Mouse (Mus musculus): ENCODE data around the gene C2cd4d. TPM values are rescaled to one million over a fixed set of nuclear protein-coding genes. Genes with fewer than 3 reads are reported as not detected.
A peak's percentile ranks its signal among the peaks of the same experiment; 100 is the strongest.

The C2cd4d gene
- 2.4 and 2.5 TPM in 2 replicates for polyA plus RNA-seq (2016; fragmentation: Nextera tagmentation; extraction: Ambion mirVana)

GRCm38 (mm10) chr3:94362138-94362537, at the start of gene C2cd4d:
C2cd4d (plus strand) TSS chr3:94362438.
- no peaks in the 10 kb centered on the region for H3K36me3 ChIP-seq
- WGBS: 31% methylated on average over 7 of the region's 7 CpGs
- H3K4me2 ChIP-seq (replicated peaks): peak within 1 kb of the TSS; percentile 94
- H3K9ac ChIP-seq: peak within 1 kb of the TSS; percentile 84
- no peaks in the 10 kb centered on the region for H3K9me3 ChIP-seq (replicated peaks)
- peaks cover 18% of the 10 kb centered on the region for H3K4me1 ChIP-seq
- peak within 1 kb of the TSS; percentile 44; the same call in 1 of the 2 replicates for H3K27ac ChIP-seq
- ATAC-seq (ENCODE audit: low FRiP score): no peak
- peaks cover 49% of the 10 kb centered on the region for H3K27me3 ChIP-seq
- peak within 1 kb of the TSS; percentile 57 for H3K4me3 ChIP-seq

GRCm38 (mm10) chr3:94328681-94329080, 33.6 kb upstream of the C2cd4d start:
- Histone ChIP-seq H3K4me2 (replicated peaks) (no peak overlapping the region), H3K27ac (no peak overlapping the region), H3K9ac (no peak overlapping the region), H3K4me3 (no peak overlapping the region), H3K36me3 (0 out of 2 replicates have a peak, but pooled peaks cover 6% of the 10 kb centered on the region), H3K4me1 (no peaks in the 10 kb centered on the region), H3K9me3 (replicated peaks) (no peaks in the 10 kb centered on the region), H3K27me3 (no peaks in the 10 kb centered on the region)
- ATAC-seq (ENCODE audit: low FRiP score): no peak
- WGBS: 63% methylated on average over 3 of the region's 3 CpGs

GRCm38 (mm10) chr3:94334442-94334841, 27.8 kb upstream of the C2cd4d start:
- no peaks in the 10 kb centered on the region for H3K27me3 ChIP-seq

GRCm38 (mm10) chr3:94338522-94338921, 23.7 kb upstream of the C2cd4d start:
- no peaks in the 10 kb centered on the region for H3K9me3 ChIP-seq (replicated peaks)
- no peaks in the 10 kb centered on the region for H3K36me3 ChIP-seq
- WGBS: 85% methylated on average over 3 of the region's 3 CpGs
- H3K27me3 ChIP-seq: no peaks in the 10 kb centered on the region
- H3K4me1 ChIP-seq: no peaks in the 10 kb centered on the region
- H3K9ac ChIP-seq: no peak overlapping the region
- no peak for ATAC-seq (ENCODE audit: low FRiP score)
- H3K27ac ChIP-seq: no peak overlapping the region
- H3K4me2 ChIP-seq (replicated peaks): no peak overlapping the region
- H3K4me3 ChIP-seq: no peak overlapping the region

More at GRCm38 (mm10) chr3:94334442-94334841, 27.8 kb upstream of the C2cd4d start:
- Histone ChIP-seq H3K36me3 (0 out of 2 replicates have a peak, but pooled peaks cover 6% of the 10 kb centered on the region), H3K4me2 (replicated peaks) (no peak overlapping the region), H3K4me3 (no peak overlapping the region), H3K4me1 (no peaks in the 10 kb centered on the region), H3K27ac (no peak overlapping the region), H3K9me3 (replicated peaks) (no peaks in the 10 kb centered on the region), H3K9ac (no peak overlapping the region)
- ATAC-seq (ENCODE audit: low FRiP score): no peak
- WGBS: 90% methylated on average over 4 of the region's 4 CpGs

- ATAC-seq (ENCODE audit: low FRiP score): no peak
- no peaks in the 10 kb centered on the region for H3K4me1 ChIP-seq
- no peaks in the 10 kb centered on the region for H3K36me3 ChIP-seq
- H3K9me3 ChIP-seq (replicated peaks): no peaks in the 10 kb centered on the region
- no peak within 1 kb of the TSS for H3K9ac ChIP-seq
- H3K27me3 ChIP-seq: no peaks in the 10 kb centered on the region
- no peak within 1 kb of the TSS for H3K4me2 ChIP-seq (replicated peaks)
- no peak within 1 kb of the TSS for H3K27ac ChIP-seq
- WGBS: 61% methylated on average over 3 of the region's 3 CpGs
- H3K4me3 ChIP-seq: no peak within 1 kb of the TSS
Observed at GRCm38 (mm10) chr3:94341959-94342422, 20.2 kb upstream of the C2cd4d start, which contains the start of gene Them5. Them5 (plus strand) TSS chr3:94342099.

GRCm38 (mm10) chr3:94342552-94342951, 19.7 kb upstream of the C2cd4d start:
- Histone ChIP-seq H3K9ac (no peak overlapping the region), H3K9me3 (replicated peaks) (no peaks in the 10 kb centered on the region)
- 68% methylated on average over 1 of the region's 1 CpGs for WGBS

GRCm38 (mm10) chr3:94344182-94344581, 18.1 kb upstream of the C2cd4d start:
- H3K27ac ChIP-seq: no peak overlapping the region
- no peak overlapping the region for H3K4me2 ChIP-seq (replicated peaks)
- H3K27me3 ChIP-seq: no peaks in the 10 kb centered on the region
- no peaks in the 10 kb centered on the region for H3K9me3 ChIP-seq (replicated peaks)
- H3K9ac ChIP-seq: no peak overlapping the region
- no peak for ATAC-seq (ENCODE audit: low FRiP score)
- no peaks in the 10 kb centered on the region for H3K4me1 ChIP-seq
- no peak overlapping the region for H3K4me3 ChIP-seq
- H3K36me3 ChIP-seq: no peaks in the 10 kb centered on the region
- WGBS: 89% methylated on average over 2 of the region's 2 CpGs

More at GRCm38 (mm10) chr3:94342552-94342951, 19.7 kb upstream of the C2cd4d start:
- Histone ChIP-seq H3K4me1 (no peaks in the 10 kb centered on the region), H3K4me3 (no peak overlapping the region), H3K27ac (no peak overlapping the region), H3K27me3 (no peaks in the 10 kb centered on the region), H3K36me3 (no peaks in the 10 kb centered on the region), H3K4me2 (replicated peaks) (no peak overlapping the region)
- no peak for ATAC-seq (ENCODE audit: low FRiP score)

DNA sequence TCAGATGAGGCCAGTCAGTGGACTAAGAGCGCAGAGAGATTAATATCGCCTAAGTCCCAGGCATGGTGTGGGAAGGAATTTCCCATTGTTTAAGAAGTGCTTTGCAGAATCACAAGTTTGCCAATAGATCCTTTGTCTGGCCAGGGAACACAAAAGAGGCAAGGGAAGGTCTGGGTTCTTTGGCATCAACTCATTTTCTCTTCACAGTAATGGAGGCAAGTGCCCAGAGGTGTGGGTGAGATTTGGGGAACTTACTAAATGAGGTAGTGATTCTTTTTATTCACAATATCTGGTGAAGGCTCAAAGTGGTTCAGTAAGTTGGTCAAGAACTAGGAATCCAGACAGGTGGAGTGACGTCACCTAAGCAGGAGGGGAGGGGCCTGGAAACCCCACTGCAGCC, 17.3 kb upstream of the C2cd4d start:
- no peak overlapping the region for H3K4me2 ChIP-seq (replicated peaks)
- WGBS: 71% methylated on average over 3 of the region's 3 CpGs
- ATAC-seq (ENCODE audit: low FRiP score): no peak
- H3K27me3 ChIP-seq: no peaks in the 10 kb centered on the region
- H3K9ac ChIP-seq: no peak overlapping the region
- H3K36me3 ChIP-seq: no peaks in the 10 kb centered on the region
- no peak overlapping the region for H3K27ac ChIP-seq
- no peak overlapping the region for H3K4me3 ChIP-seq
- H3K4me1 ChIP-seq: no peaks in the 10 kb centered on the region
- no peaks in the 10 kb centered on the region for H3K9me3 ChIP-seq (replicated peaks)

GRCm38 (mm10) chr3:94348146-94348545, 14.1 kb upstream of the C2cd4d start:
- H3K4me3 ChIP-seq: no peak overlapping the region
- no peaks in the 10 kb centered on the region for H3K4me1 ChIP-seq
- WGBS: 70% methylated on average over 2 of the region's 2 CpGs
- no peak overlapping the region for H3K9ac ChIP-seq
- ATAC-seq (ENCODE audit: low FRiP score): no peak
- H3K9me3 ChIP-seq (replicated peaks): no peaks in the 10 kb centered on the region; the same call in 1 of the 2 replicates
- H3K27me3 ChIP-seq: no peaks in the 10 kb centered on the region
- no peaks in the 10 kb centered on the region for H3K36me3 ChIP-seq
- no peak overlapping the region for H3K27ac ChIP-seq
- H3K4me2 ChIP-seq (replicated peaks): no peak overlapping the region

GRCm38 (mm10) chr3:94360812-94361211, 1.4 kb upstream of the C2cd4d start:
- Histone ChIP-seq H3K9ac (no peak overlapping the region), H3K4me2 (replicated peaks) (no peak overlapping the region), H3K27ac (no peak overlapping the region), H3K9me3 (replicated peaks) (no peaks in the 10 kb centered on the region), H3K27me3 (peaks cover 41% of the 10 kb centered on the region), H3K4me3 (no peak overlapping the region), H3K4me1 (peaks cover 18% of the 10 kb centered on the region), H3K36me3 (no peaks in the 10 kb centered on the region)
- WGBS: 5% methylated on average over 1 of the region's 1 CpGs
- no peak for ATAC-seq (ENCODE audit: low FRiP score)

DNA sequence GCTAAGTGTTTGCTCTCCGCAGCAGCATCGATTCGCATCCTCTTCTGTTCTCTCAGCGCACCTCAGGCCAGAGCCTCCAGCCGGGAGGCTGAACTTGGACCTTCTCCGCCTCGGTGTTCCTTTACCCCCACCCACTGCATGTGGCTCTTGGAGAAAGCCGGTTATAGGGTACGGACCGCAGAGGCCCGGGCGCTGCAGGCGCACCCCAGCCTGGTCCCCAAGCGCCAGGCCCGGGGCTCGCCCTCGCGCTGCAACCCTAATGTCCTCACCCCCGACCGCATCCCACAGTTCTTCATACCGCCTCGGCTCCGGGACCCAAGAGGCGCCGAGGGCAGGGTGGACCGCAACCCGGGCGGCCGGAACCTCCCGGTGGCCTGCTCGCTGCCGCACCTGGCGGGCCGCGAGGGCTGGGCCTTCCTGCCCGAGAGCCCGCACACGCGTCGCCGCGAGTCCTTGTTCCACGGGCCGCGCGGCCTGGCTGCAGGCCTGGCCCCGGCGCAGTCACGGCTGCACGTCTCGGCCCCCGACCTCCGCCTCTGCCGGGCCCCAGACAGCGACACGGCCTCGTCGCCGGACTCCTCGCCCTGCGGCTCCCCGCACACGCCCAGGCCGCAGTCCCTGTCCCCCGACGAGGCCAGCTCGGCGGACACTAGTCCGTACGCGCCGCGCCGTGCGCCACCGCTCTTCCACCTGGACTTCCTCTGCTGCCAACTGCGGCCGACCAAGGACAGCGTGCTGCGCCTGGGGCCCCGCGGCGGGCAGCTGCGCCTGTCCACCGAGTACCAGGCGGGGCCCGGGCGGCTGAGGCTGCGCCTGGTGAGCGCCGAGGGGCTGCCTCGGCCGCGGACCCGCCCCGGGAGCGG, 1.3 kb downstream of the C2cd4d start:
- H3K9ac ChIP-seq: peak overlapping the region; percentile 84
- 6% methylated on average over 79 of the region's 97 CpGs for WGBS
- peaks cover 18% of the 10 kb centered on the region for H3K4me1 ChIP-seq
- peaks cover 49% of the 10 kb centered on the region for H3K27me3 ChIP-seq
- peak; percentile 75 for ATAC-seq (ENCODE audit: low FRiP score)
- H3K36me3 ChIP-seq: no peaks in the 10 kb centered on the region
- H3K4me2 ChIP-seq (replicated peaks): peak overlapping the region; percentile 94
- no peaks in the 10 kb centered on the region for H3K9me3 ChIP-seq (replicated peaks)
- peak overlapping the region; percentile 41 for H3K27ac ChIP-seq
- H3K4me3 ChIP-seq: peak overlapping the region; percentile 57

- Histone ChIP-seq H3K4me3 (peak overlapping the region; percentile 57), H3K36me3 (no peaks in the 10 kb centered on the region), H3K9me3 (replicated peaks) (no peaks in the 10 kb centered on the region), H3K4me1 (peaks cover 18% of the 10 kb centered on the region), H3K27me3 (peaks cover 49% of the 10 kb centered on the region), H3K27ac (peak overlapping the region; percentile 41), H3K9ac (peak overlapping the region; percentile 84), H3K4me2 (replicated peaks) (peak overlapping the region; percentile 94)
- peak; percentile 61 for ATAC-seq (ENCODE audit: low FRiP score)
- 4% methylated on average over 22 of the region's 23 CpGs for WGBS
Observed at GRCm38 (mm10) chr3:94364154-94364526, 1.9 kb downstream of the C2cd4d start.
